Mouse (Mus musculus) brain, embryonic 14.5 days (tissue): Measurements from ENCODE around the gene Stag1.

Source experiments
- CTCF ChIP-seq: fragments of 200-500 bp; IDR thresholded peaks from 2 replicates; pipeline ENCODE4 v1.5.1; 2012; ENCODE audit warnings: inconsistent platforms, mild to moderate bottlenecking, moderate library complexity, borderline replicate concordance; ENCODE audit not compliant: insufficient read depth, insufficient read length; ENCODE audit errors: extremely low read depth
- POLR2A ChIP-seq: fragments of 200-500 bp; IDR thresholded peaks from 2 replicates; pipeline ENCODE4 v1.6.1; 2012; ENCODE audit warnings: mild to moderate bottlenecking, inconsistent platforms, borderline replicate concordance; ENCODE audit not compliant: poor library complexity, insufficient read depth, insufficient read length, severe bottlenecking; ENCODE audit errors: extremely low read depth

- TF ChIP-seq CTCF, result no peak
- TF ChIP-seq POLR2A, result no peak
These were observed 365.4 kb downstream of the Stag1 start for GRCm38 (mm10) chr9:100962903-100963427.
